Mouse (Mus musculus): ENCODE results near the gene Defa26. TPM values are rescaled to one million over a fixed set of nuclear protein-coding genes. Genes with fewer than 3 reads are reported as not detected.
"Not testable (repeated sequence)": the region's sequence is repeated elsewhere in the genome, so short reads cannot be mapped to it uniquely, and the experiment has no call there.

The Defa26 gene
- not detected in 2 replicates for polyA plus RNA-seq (2015; fragmentation: Nextera tagmentation; extraction: Ambion mirVana)

DNA sequence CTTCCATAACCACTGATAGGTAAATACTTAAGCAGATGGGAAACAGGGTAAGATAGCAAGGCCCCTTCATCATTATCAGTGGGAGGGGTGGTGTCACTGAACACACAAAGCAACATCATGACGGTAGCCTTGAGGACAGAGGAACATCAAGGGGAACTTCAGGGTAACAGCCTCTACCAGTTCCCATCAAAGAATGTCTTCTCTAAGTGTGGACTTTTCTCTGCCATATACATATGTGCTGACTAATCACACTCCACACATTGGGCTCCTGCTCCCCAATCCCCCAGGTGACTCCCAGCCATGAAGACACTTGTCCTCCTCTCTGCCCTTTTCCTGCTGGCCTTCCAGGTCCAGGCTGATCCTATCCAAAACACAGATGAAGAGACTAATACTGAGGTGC is at the start of gene Defa26:
TSS of gene Defa26 (plus strand) at position 301 of the 400 bp plus-strand sequence.
- H3K4me1 ChIP-seq (replicated peaks); H3K27me3 ChIP-seq; H3K9me3 ChIP-seq (replicated peaks); H3K36me3 ChIP-seq (replicated peaks); H3K4me2 ChIP-seq; H3K9ac ChIP-seq; H3K27ac ChIP-seq (replicated peaks); ATAC-seq (ENCODE audit: insufficient read depth); H3K4me3 ChIP-seq (replicated peaks): not testable (repeated sequence)
- WGBS (ENCODE audit: insufficient replicate concordance), result 67% methylated on average over 1 of the region's 1 CpGs

DNA sequence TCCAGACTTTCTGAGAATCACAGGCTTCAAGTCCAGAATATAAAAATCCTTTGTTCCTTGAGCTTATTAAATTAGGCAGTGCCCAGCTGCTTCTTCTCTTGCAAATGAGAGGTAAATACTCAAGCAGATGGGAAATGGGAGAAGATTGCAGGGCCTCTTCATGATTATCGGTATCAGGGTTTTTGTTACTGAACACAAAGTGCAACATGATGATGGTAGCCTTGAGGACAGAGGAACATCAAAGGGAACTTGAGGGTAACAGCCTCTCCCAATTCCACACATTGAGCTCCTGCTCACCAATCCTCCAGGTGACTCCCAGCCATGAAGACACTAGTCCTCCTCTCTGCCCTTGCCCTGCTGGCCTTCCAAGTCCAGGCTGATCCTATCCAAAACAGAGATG is 35.3 kb upstream of the Defa26 start, which contains the start of gene Defa28:
TSS of gene Defa28 (plus strand) at position 301 of the 400 bp plus-strand sequence.
- H3K36me3 ChIP-seq (replicated peaks); H3K27ac ChIP-seq (replicated peaks); H3K4me2 ChIP-seq; H3K4me3 ChIP-seq (replicated peaks); H3K27me3 ChIP-seq; H3K4me1 ChIP-seq (replicated peaks); H3K9me3 ChIP-seq (replicated peaks); ATAC-seq (ENCODE audit: insufficient read depth); H3K9ac ChIP-seq: not testable (repeated sequence)
- WGBS (ENCODE audit: insufficient replicate concordance), result no CpG with 5 or more reads among the region's 1 CpGs

DNA sequence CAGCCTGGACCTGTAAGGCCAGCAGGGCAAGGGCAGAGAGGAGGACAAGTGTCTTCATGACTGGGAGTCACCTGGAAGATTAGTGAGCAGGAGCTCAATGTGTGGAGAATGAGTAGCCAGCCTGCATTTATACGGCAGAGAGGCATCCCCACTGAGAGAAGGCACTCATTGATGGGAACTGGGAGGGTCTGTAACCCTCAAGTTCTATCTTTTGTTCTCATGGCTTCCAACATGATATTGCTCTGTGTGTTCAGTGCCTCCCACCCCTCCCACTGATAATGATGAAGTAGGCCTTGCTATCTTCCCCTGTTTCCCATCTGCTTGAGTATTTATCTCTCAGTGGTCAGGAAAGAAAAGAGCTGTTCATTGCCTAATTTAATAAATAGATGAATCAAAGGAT is 23.6 kb upstream of the Defa26 start, which contains the start of gene Gm7861:
TSS of gene Gm7861 (minus strand) at position 101 of the 400 bp plus-strand sequence.
- not testable (repeated sequence) for H3K27ac ChIP-seq (replicated peaks); H3K4me3 ChIP-seq (replicated peaks); H3K4me1 ChIP-seq (replicated peaks); ATAC-seq (ENCODE audit: insufficient read depth); H3K4me2 ChIP-seq; H3K36me3 ChIP-seq (replicated peaks); H3K9ac ChIP-seq; H3K27me3 ChIP-seq; H3K9me3 ChIP-seq (replicated peaks)
- WGBS (ENCODE audit: insufficient replicate concordance), result no CpG with 5 or more reads among the region's 1 CpGs

DNA sequence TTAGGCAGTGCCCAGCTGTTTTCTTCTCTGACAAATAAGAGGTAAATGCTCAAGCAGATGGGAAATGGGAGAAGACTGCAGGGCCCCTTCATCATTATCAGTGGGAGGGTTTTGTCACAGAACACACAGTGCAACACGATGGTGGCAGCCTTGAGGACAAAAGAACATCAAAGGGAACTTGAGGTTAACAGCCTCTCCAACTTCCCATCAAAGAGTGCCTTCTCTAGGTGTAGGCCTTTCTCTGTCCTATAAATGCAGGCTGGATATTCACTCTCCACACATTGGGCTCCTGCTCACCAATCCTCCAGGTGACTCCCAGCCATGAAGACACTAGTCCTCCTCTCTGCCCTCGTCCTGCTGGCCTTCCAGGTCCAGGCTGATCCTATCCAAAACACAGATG is 37.5 kb downstream of the Defa26 start, which contains the start of gene Defa17:
TSS of gene Defa17 (plus strand) at position 301 of the 400 bp plus-strand sequence.
- H3K27ac ChIP-seq (replicated peaks); H3K9me3 ChIP-seq (replicated peaks); ATAC-seq (ENCODE audit: insufficient read depth); H3K9ac ChIP-seq; H3K27me3 ChIP-seq; H3K36me3 ChIP-seq (replicated peaks); H3K4me3 ChIP-seq (replicated peaks); H3K4me1 ChIP-seq (replicated peaks); H3K4me2 ChIP-seq: not testable (repeated sequence)
- WGBS (ENCODE audit: insufficient replicate concordance), result 20% methylated on average over 1 of the region's 2 CpGs

DNA sequence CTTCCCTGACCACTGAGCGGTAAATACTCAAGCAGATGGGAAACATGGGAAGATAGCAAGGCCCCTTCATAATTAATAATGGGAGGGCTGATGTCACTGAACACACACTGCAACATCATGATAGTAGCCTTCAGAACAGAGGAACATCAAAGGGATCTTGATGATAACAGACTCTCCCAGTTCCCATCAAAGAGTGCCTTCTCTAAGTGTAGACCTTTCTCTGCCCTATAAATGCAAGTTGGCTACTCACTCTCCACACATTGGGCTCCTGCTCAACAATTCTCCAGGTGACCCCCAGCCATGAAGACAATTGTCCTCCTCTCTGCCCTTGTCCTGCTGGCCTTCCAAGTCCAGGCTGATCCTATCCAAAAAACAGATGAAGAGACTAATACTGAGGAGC is 47.5 kb downstream of the Defa26 start, which contains the start of gene Defa34:
TSS of gene Defa34 (plus strand) at position 301 of the 400 bp plus-strand sequence.
- WGBS (ENCODE audit: insufficient replicate concordance), result 50% methylated on average over 1 of the region's 1 CpGs
- not testable (repeated sequence) for ATAC-seq (ENCODE audit: insufficient read depth); H3K9me3 ChIP-seq (replicated peaks); H3K9ac ChIP-seq; H3K4me2 ChIP-seq; H3K27me3 ChIP-seq; H3K27ac ChIP-seq (replicated peaks); H3K36me3 ChIP-seq (replicated peaks); H3K4me1 ChIP-seq (replicated peaks); H3K4me3 ChIP-seq (replicated peaks)

Other genes starting within 250 kb of the Defa26 start
- not detected in 2 replicates for gene Defa2, start 239.7 kb upstream of the Defa26 start, polyA plus RNA-seq (2015; fragmentation: Nextera tagmentation; extraction: Ambion mirVana)
- not detected in 2 replicates for gene Defa33, start 226.4 kb upstream of the Defa26 start, polyA plus RNA-seq (2015; fragmentation: Nextera tagmentation; extraction: Ambion mirVana)
- gene Defa36, start 190.8 kb upstream of the Defa26 start, polyA plus RNA-seq (2015; fragmentation: Nextera tagmentation; extraction: Ambion mirVana), result not detected in 2 replicates
- not detected in 2 replicates for gene Gm7849, start 161.6 kb upstream of the Defa26 start, polyA plus RNA-seq (2015; fragmentation: Nextera tagmentation; extraction: Ambion mirVana)
- gene Defa20, start 108.9 kb upstream of the Defa26 start, polyA plus RNA-seq (2015; fragmentation: Nextera tagmentation; extraction: Ambion mirVana), result not detected in 2 replicates
- not detected in 2 replicates for gene Defa32, start 89.2 kb upstream of the Defa26 start, polyA plus RNA-seq (2015; fragmentation: Nextera tagmentation; extraction: Ambion mirVana)
- not detected in 2 replicates for gene Defa37, start 52.8 kb upstream of the Defa26 start, polyA plus RNA-seq (2015; fragmentation: Nextera tagmentation; extraction: Ambion mirVana)
- gene Defa28, start 35.2 kb upstream of the Defa26 start, polyA plus RNA-seq (2015; fragmentation: Nextera tagmentation; extraction: Ambion mirVana), result not detected in 2 replicates
- not detected in 2 replicates for gene Gm7861, start 23.7 kb upstream of the Defa26 start, polyA plus RNA-seq (2015; fragmentation: Nextera tagmentation; extraction: Ambion mirVana)
- not detected in 2 replicates for gene Defa17, start 37.6 kb downstream of the Defa26 start, polyA plus RNA-seq (2015; fragmentation: Nextera tagmentation; extraction: Ambion mirVana)
- gene Defa34, start 47.6 kb downstream of the Defa26 start, polyA plus RNA-seq (2015; fragmentation: Nextera tagmentation; extraction: Ambion mirVana), result not detected in 2 replicates
- not detected in 2 replicates for gene AY761184, start 85.5 kb downstream of the Defa26 start, polyA plus RNA-seq (2015; fragmentation: Nextera tagmentation; extraction: Ambion mirVana)
- gene Defa24, start 116.3 kb downstream of the Defa26 start, polyA plus RNA-seq (2015; fragmentation: Nextera tagmentation; extraction: Ambion mirVana), result not detected in 2 replicates
- not detected in 2 replicates for gene Defb50, start 205.4 kb downstream of the Defa26 start, polyA plus RNA-seq (2015; fragmentation: Nextera tagmentation; extraction: Ambion mirVana)
- gene Defb2, start 221.7 kb downstream of the Defa26 start, polyA plus RNA-seq (2015; fragmentation: Nextera tagmentation; extraction: Ambion mirVana), result not detected in 2 replicates
- not detected in 2 replicates for gene Defb10, start 240.7 kb downstream of the Defa26 start, polyA plus RNA-seq (2015; fragmentation: Nextera tagmentation; extraction: Ambion mirVana)